Mouse (Mus musculus) embryonic facial prominence, embryonic 14.5 days (tissue): ENCODE results near the gene Nup98. TPM values are rescaled to one million over a fixed set of nuclear protein-coding genes. Genes with fewer than 3 reads are reported as not detected.
A peak's percentile ranks its signal among the peaks of the same experiment; 100 is the strongest.

Source experiments
- ATAC-seq: fragments of 200-750 bp; cut with Nextera tagmentation; 2 replicates; pipeline ENCODE4 v1.8.0; 2017; ENCODE audit warnings: low read depth, moderate number of reproducible peaks, moderate TSS enrichment
- DNase-seq: peaks from one replicate; pipeline ENCODE4 v3.0.0-alpha.2; 2015; ENCODE audit warnings: low spot score
- H3K27ac ChIP-seq: fragments of 300-500 bp; sonication (generic); replicated peaks from 2 replicates; pipeline ENCODE4 v1.5.1; 2014; ENCODE audit warnings: low read depth, mild to moderate bottlenecking, low read length, moderate library complexity
- H3K27me3 ChIP-seq: fragments of 300-500 bp; sonication (generic); replicated peaks from 2 replicates; pipeline ENCODE4 v1.6.1; 2014; ENCODE audit warnings: low read length; ENCODE audit not compliant: control insufficient read depth, insufficient read depth
- H3K36me3 ChIP-seq: fragments of 300-500 bp; sonication (generic); 2 replicates; pipeline ENCODE4 v1.6.1; 2014; ENCODE audit warnings: low read length, mixed read lengths; ENCODE audit not compliant: control insufficient read depth, insufficient read depth
- H3K4me1 ChIP-seq: fragments of 300-500 bp; sonication (generic); 2 replicates; pipeline ENCODE4 v1.6.1; 2014; ENCODE audit warnings: antibody characterized with exemption, low read length; ENCODE audit not compliant: control insufficient read depth, insufficient read depth
- H3K4me2 ChIP-seq: fragments of 300-500 bp; sonication (generic); 2 replicates; pipeline ENCODE4 v1.6.1; 2014; ENCODE audit warnings: low read depth, mild to moderate bottlenecking, low read length, moderate library complexity, mixed read lengths
- H3K4me3 ChIP-seq: fragments of 300-500 bp; sonication (generic); 2 replicates; pipeline ENCODE4 v1.5.1; 2014; ENCODE audit warnings: low read depth, mild to moderate bottlenecking, low read length
- H3K9ac ChIP-seq: fragments of 300-500 bp; sonication (generic); 2 replicates; pipeline ENCODE4 v1.6.1; 2014; ENCODE audit warnings: low read depth, mild to moderate bottlenecking, low read length, moderate library complexity, mixed read lengths
- H3K9me3 ChIP-seq: fragments of 300-500 bp; sonication (generic); 2 replicates; pipeline ENCODE4 v1.6.1; 2016; ENCODE audit warnings: low read length; ENCODE audit not compliant: control insufficient read depth
- WGBS: fragments of 180-500 bp; shearing (Covaris S2); extraction: QIAGEN DNeasy Blood & Tissue Kit; methylation state at CpG from one replicate; pipeline ENCODE4 v1.1.7; 2014; 5-methylcytosine and 5-hydroxymethylcytosine counted together
- polyA plus RNA-seq: library from polyadenylated mRNA; unstranded; fragments of >200 nt; fragmentation: Nextera tagmentation; extraction: Ambion mirVana; gene quantifications from 2 replicates; pipeline ENCODE4 v1.2.1, GENCODE M21; 2014

Gene Nup98
- polyA plus RNA-seq, 1 experiment from 2014 or later, result 35.9 TPM

GRCm38 (mm10) chr7:102222830-102223556 is 13.0 kb upstream of the Nup98 start:
- Histone ChIP-seq H3K4me1 (no peaks in the 10 kb centered on the region), H3K27ac (peak overlapping the region; percentile 70), H3K9ac (peak overlapping the region; percentile 79), H3K36me3 (peaks cover 20% of the 10 kb centered on the region), H3K4me3 (peak overlapping the region; percentile 71), H3K9me3 (no peaks in the 10 kb centered on the region), H3K4me2 (peak overlapping the region; percentile 91), H3K27me3 (no peaks in the 10 kb centered on the region)
- DNase-seq (peak; percentile 90), ATAC-seq (peak; percentile 92)
- 2% methylated on average over 25 of the region's 31 CpGs for WGBS

GRCm38 (mm10) chr7:102222336-102222735 is 12.4 kb upstream of the Nup98 start:
- Histone ChIP-seq H3K4me2 (peak overlapping the region; percentile 91), H3K4me1 (no peaks in the 10 kb centered on the region), H3K9ac (peak overlapping the region; percentile 79), H3K27me3 (no peaks in the 10 kb centered on the region), H3K36me3 (peaks cover 13% of the 10 kb centered on the region), H3K4me3 (peak overlapping the region; percentile 71), H3K27ac (peak overlapping the region; percentile 70), H3K9me3 (no peaks in the 10 kb centered on the region)
- WGBS, result under 1% methylated on average over 10 of the region's 13 CpGs
- DNase-seq, result peak; percentile 82
- peak; percentile 79 for ATAC-seq

- Histone ChIP-seq H3K4me2 (peak overlapping the region; percentile 91), H3K9me3 (no peaks in the 10 kb centered on the region), H3K36me3 (peaks cover 9% of the 10 kb centered on the region; the same call in 1 of the 2 replicates), H3K4me3 (no peak overlapping the region), H3K4me1 (no peaks in the 10 kb centered on the region), H3K9ac (no peak overlapping the region; the same call in 1 of the 2 replicates), H3K27ac (peak overlapping the region; percentile 33; the same call in 1 of the 2 replicates), H3K27me3 (no peaks in the 10 kb centered on the region)
- WGBS, result 43% methylated on average over 1 of the region's 1 CpGs
- DNase-seq (no peak), ATAC-seq (no peak)
Measured at GRCm38 (mm10) chr7:102221899-102222298, 11.9 kb upstream of the Nup98 start.

DNA sequence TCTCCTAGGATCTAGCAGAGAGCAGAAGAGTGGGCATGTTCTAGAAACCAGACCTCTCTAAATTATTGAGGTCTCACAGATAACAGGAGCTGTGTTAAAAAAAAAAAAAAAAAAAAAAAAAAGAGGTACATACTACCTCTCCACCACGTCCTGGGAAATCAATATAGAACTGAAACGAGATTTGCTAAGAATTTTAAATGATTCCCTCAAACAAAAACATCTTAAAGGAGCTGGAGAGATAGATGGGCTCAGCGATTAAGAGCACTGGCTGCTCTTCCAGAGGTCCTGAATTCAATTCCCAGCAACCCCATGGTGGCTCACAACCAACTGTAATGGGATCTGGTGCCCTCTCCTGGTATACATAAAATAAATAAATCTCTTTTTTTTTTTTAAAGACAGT is 1.1 kb upstream of the Nup98 start:
- DNase-seq (no peak), ATAC-seq (no peak)
- H3K4me3 ChIP-seq, result peak overlapping the region; percentile 64
- 63% methylated on average over 3 of the region's 3 CpGs for WGBS
- 0 out of 2 replicates have a peak, but pooled peaks cover 4% of the 10 kb centered on the region for H3K36me3 ChIP-seq
- H3K27ac ChIP-seq, result peak overlapping the region; percentile 90
- peaks cover 5% of the 10 kb centered on the region for H3K4me1 ChIP-seq
- peak overlapping the region; percentile 71 for H3K4me2 ChIP-seq
- peak overlapping the region; percentile 64 for H3K9ac ChIP-seq
- no peaks in the 10 kb centered on the region for H3K9me3 ChIP-seq
- no peaks in the 10 kb centered on the region for H3K27me3 ChIP-seq

DNA sequence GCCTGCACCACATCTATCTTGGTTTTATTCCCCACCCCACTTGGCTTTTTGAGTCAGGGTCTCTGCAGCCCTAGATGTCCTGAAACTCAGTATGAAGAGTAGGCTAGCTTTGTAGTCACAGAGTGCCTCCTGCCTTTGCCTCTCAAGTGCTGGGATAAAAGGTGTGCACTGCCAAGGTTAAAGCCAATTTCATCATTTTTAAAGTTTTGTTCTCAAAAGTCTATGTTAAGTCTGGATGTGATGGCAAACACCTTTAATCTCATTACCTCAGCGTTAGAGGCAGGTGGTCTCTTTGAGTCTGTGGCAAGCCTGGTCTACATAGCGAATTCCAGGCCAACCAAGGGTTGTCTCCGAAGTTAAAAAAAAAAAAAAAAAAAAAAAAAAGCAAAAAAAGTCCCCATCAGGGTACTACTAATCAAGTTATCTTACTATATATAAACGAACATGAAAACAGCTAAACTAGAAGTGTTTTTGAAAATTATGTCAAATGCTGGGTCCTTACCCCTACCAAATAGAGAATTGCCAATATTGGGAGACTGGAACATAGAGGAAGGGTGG is 1.1 kb downstream of the Nup98 start:
- Histone ChIP-seq H3K9me3 (no peaks in the 10 kb centered on the region), H3K4me3 (peak overlapping the region; percentile 64), H3K9ac (peak overlapping the region; percentile 92), H3K36me3 (0 out of 2 replicates have a peak, but pooled peaks cover 10% of the 10 kb centered on the region), H3K27me3 (no peaks in the 10 kb centered on the region), H3K27ac (no peak overlapping the region), H3K4me1 (peaks cover 5% of the 10 kb centered on the region), H3K4me2 (peak overlapping the region; percentile 68)
- DNase-seq (no peak), ATAC-seq (no peak)
- 53% methylated on average over 4 of the region's 4 CpGs for WGBS

- WGBS, result 96% methylated on average over 1 of the region's 1 CpGs
- Histone ChIP-seq H3K27me3 (no peaks in the 10 kb centered on the region), H3K4me3 (no peak overlapping the region), H3K9me3 (no peaks in the 10 kb centered on the region), H3K27ac (no peak overlapping the region), H3K4me1 (peaks cover 5% of the 10 kb centered on the region), H3K4me2 (no peak overlapping the region), H3K36me3 (0 out of 2 replicates have a peak, but pooled peaks cover 10% of the 10 kb centered on the region), H3K9ac (no peak overlapping the region)
- ATAC-seq (no peak), DNase-seq (no peak)
Measured at GRCm38 (mm10) chr7:102205646-102206045, 4.3 kb downstream of the Nup98 start.

- 80% methylated on average over 3 of the region's 3 CpGs for WGBS
- peaks cover 16% of the 10 kb centered on the region; the same call in 1 of the 2 replicates for H3K36me3 ChIP-seq
- no peaks in the 10 kb centered on the region for H3K9me3 ChIP-seq
- H3K4me3 ChIP-seq, result no peak overlapping the region
- no peak overlapping the region for H3K4me2 ChIP-seq
- H3K27me3 ChIP-seq, result no peaks in the 10 kb centered on the region
- no peak for DNase-seq
- no peak for ATAC-seq
- H3K9ac ChIP-seq, result no peak overlapping the region
- H3K4me1 ChIP-seq, result peaks cover 5% of the 10 kb centered on the region
- H3K27ac ChIP-seq, result no peak overlapping the region
Measured at GRCm38 (mm10) chr7:102204296-102204857, 5.6 kb downstream of the Nup98 start.

- Histone ChIP-seq H3K9ac (no peak overlapping the region), H3K36me3 (peaks cover 11% of the 10 kb centered on the region; the same call in 1 of the 2 replicates), H3K4me3 (no peak overlapping the region), H3K9me3 (no peaks in the 10 kb centered on the region), H3K4me2 (no peak overlapping the region), H3K27ac (no peak overlapping the region), H3K27me3 (no peaks in the 10 kb centered on the region), H3K4me1 (no peaks in the 10 kb centered on the region)
- ATAC-seq (no peak), DNase-seq (no peak)
Measured at GRCm38 (mm10) chr7:102200996-102201785, 8.8 kb downstream of the Nup98 start.
